Mouse (Mus musculus): Measurements from ENCODE around the gene Wdr24. TPM values are rescaled to one million over a fixed set of nuclear protein-coding genes. Genes with fewer than 3 reads are reported as not detected.

Gene Wdr24
- total RNA-seq, 1 experiment from 2014 or later, result 19.9 TPM

Other genes with a start within 250 kb of the Wdr24 start
- 28.7 TPM for gene Lmf1, start 244.5 kb upstream of the Wdr24 start, total RNA-seq (2023)
- not detected for gene Gng13, start 106.5 kb upstream of the Wdr24 start, total RNA-seq (2023)
- gene Chtf18, start 96.2 kb upstream of the Wdr24 start, total RNA-seq (2023), result 7.2 TPM
- gene Rpusd1, start 96.0 kb upstream of the Wdr24 start, total RNA-seq (2023), result 5.6 TPM
- not detected for gene Mslnl, start 87.6 kb upstream of the Wdr24 start, total RNA-seq (2023)
- gene Msln, start 69.2 kb upstream of the Wdr24 start, total RNA-seq (2023), result 2.0 TPM
- gene Narfl, start 49.9 kb upstream of the Wdr24 start, total RNA-seq (2023), result 18.2 TPM
- 28.0 TPM for gene Haghl, start 38.0 kb upstream of the Wdr24 start, total RNA-seq (2023)
- gene Ccdc78, start 37.0 kb upstream of the Wdr24 start, total RNA-seq (2023), result not detected
- 56.0 TPM for gene Fam173a, start 30.7 kb upstream of the Wdr24 start, total RNA-seq (2023)
- gene AC134908.4, start 28.0 kb upstream of the Wdr24 start, total RNA-seq (2023), result not detected
- gene Metrn, start 26.5 kb upstream of the Wdr24 start, total RNA-seq (2023), result 22.5 TPM
- gene Fbxl16, start 14.5 kb upstream of the Wdr24 start, total RNA-seq (2023), result not detected
- 32.6 TPM for gene Jmjd8, start 5.2 kb downstream of the Wdr24 start, total RNA-seq (2023)
- 74.2 TPM for gene Stub1, start 9.8 kb downstream of the Wdr24 start, total RNA-seq (2023)
- gene Rhbdl1, start 13.7 kb downstream of the Wdr24 start, total RNA-seq (2023), result 11.7 TPM
- 11.6 TPM for gene Gm20683, start 18.1 kb downstream of the Wdr24 start, total RNA-seq (2023)
- 77.4 TPM for gene Rhot2, start 21.2 kb downstream of the Wdr24 start, total RNA-seq (2023)
- 28.6 TPM for gene Wdr90, start 37.9 kb downstream of the Wdr24 start, total RNA-seq (2023)
- 3.6 TPM for gene Mcrip2, start 45.1 kb downstream of the Wdr24 start, total RNA-seq (2023)
- 29.1 TPM for gene Mettl26, start 51.4 kb downstream of the Wdr24 start, total RNA-seq (2023)
- gene Wfikkn1, start 57.2 kb downstream of the Wdr24 start, total RNA-seq (2023), result 9.4 TPM
- 22.2 TPM for gene Rab40c, start 96.1 kb downstream of the Wdr24 start, total RNA-seq (2023)
- gene Pigq, start 121.3 kb downstream of the Wdr24 start, total RNA-seq (2023), result 56.0 TPM
- not detected for gene Nhlrc4, start 121.3 kb downstream of the Wdr24 start, total RNA-seq (2023)
- not detected for gene A930017K11Rik, start 128.9 kb downstream of the Wdr24 start, total RNA-seq (2023)
- 40.8 TPM for gene Capn15, start 162.2 kb downstream of the Wdr24 start, total RNA-seq (2023)
- gene Rab11fip3, start 245.9 kb downstream of the Wdr24 start, total RNA-seq (2023), result 22.1 TPM